Mouse (Mus musculus) CD4-positive, CD25-positive, alpha-beta regulatory T cell, adult 4 months (primary cell): ENCODE measurements around the gene Gm15155. TPM values are rescaled to one million over a fixed set of nuclear protein-coding genes. Genes with fewer than 3 reads are reported as not detected.
"Not testable (repeated sequence)": the region's sequence is repeated elsewhere in the genome, so short reads cannot be mapped to it uniquely, and the experiment has no call there.

ENCODE experiments used
- ATAC-seq: one replicate; pipeline ENCODE4 v1.8.0; 2017
- polyA plus RNA-seq, 2 experiments: library from polyadenylated mRNA; unstranded; fragments of 100-300 nt; shearing (Covaris generic); gene quantifications; one replicate each; pipeline ENCODE4 v1.2.1; 2017

Gm15155 gene
- polyA plus RNA-seq, 2 experiments from 2014 or later = not detected

DNA sequence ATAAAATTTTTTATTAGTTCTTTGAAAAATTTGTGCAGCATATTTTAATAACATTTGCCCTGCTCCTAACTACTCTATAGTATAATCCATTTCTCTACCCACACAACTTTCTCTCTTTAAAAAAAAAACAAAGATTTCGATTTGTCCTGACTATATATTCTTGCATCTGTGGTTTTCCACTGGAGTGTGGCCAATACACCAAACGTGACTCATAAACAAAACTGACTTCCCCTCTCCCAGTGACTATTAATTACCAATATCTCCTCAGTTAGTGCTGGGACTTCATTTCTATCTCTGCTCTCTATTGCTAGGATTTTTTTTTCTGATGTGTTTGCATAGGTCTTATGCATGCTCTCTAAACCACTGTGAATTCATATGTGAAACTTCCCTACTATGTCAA, 531.2 kb downstream of the Gm15155 start:
- ATAC-seq = no peak

DNA sequence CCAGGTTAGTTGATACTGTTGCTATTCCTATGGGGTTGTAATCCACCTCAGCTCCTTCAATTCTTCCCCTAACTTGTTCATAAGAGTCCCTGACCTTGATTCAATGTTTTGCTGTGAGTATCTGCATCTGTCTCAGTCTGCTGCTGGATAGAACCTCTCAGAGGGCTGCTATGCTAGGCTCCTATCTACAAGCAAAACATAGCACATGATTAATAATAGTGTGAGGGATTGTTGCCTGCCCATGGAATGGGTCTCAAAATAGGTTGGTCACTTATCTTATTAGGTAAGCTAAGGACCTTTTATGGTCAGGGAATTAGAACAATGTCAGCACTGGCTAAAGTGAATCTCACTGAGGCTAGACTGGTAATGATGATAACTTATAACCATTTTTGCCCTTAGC, 547.0 kb downstream of the Gm15155 start:
- ATAC-seq = no peak

- ATAC-seq = not testable (repeated sequence)
Observed at GRCm38 (mm10) chrX:156303806-156304205, 679.3 kb downstream of the Gm15155 start.

Other genes with a start within 250 kb of the Gm15155 start
- not detected for gene Ptchd1, start 927 bp upstream of the Gm15155 start, polyA plus RNA-seq